Mouse (Mus musculus): ENCODE data around the gene Ksr1. TPM values are rescaled to one million over a fixed set of nuclear protein-coding genes. Genes with fewer than 3 reads are reported as not detected.

The Ksr1 gene
- polyA plus RNA-seq, 1 experiment from 2014 or later, result 4.4 TPM

DNA sequence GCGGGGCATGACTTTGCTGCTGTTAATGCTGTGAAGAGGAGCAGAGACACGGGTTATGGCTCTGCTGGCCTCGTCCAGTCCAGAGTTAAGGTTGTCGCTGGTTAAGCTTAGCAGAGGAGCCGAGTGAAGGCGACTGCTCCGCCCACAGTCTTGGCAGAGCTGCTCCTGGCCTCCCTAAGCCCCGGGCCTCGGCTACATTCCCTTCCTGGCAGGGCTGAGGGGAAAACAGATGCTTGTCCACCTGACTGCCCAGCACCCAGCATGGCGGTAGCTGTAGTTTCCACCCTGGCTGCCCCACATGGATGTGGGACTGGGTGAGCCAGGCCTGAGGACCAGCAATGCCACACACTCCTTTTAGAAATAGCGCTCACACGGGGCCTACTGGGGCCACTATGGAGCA, 130.0 kb downstream of the Ksr1 start:
- Histone ChIP-seq H3K27ac (ENCODE audit: low read depth, low read length) (no peak overlapping the region), H3K9me3 (replicated peaks; ENCODE audit: control insufficient read depth, low read length) (no peaks in the 10 kb centered on the region), H3K27me3 (ENCODE audit: control insufficient read depth, insufficient read depth, low read length) (no peaks in the 10 kb centered on the region), H3K9ac (ENCODE audit: low read depth, low read length) (no peak overlapping the region), H3K36me3 (ENCODE audit: control insufficient read depth, insufficient read depth, low read length) (peaks cover 2% of the 10 kb centered on the region; the same call in 1 of the 2 replicates), H3K4me3 (ENCODE audit: low read depth, low read length) (no peak overlapping the region), H3K4me1 (ENCODE audit: control insufficient read depth, insufficient read depth, low read length) (peaks cover 18% of the 10 kb centered on the region), H3K4me2 (no peak overlapping the region)
- 55% methylated on average over 12 of the region's 12 CpGs for WGBS (ENCODE audit: insufficient replicate concordance)
- ATAC-seq (replicated peaks; ENCODE audit: insufficient number of reproducible peaks, low FRiP score, low TSS enrichment), result no peak

DNA sequence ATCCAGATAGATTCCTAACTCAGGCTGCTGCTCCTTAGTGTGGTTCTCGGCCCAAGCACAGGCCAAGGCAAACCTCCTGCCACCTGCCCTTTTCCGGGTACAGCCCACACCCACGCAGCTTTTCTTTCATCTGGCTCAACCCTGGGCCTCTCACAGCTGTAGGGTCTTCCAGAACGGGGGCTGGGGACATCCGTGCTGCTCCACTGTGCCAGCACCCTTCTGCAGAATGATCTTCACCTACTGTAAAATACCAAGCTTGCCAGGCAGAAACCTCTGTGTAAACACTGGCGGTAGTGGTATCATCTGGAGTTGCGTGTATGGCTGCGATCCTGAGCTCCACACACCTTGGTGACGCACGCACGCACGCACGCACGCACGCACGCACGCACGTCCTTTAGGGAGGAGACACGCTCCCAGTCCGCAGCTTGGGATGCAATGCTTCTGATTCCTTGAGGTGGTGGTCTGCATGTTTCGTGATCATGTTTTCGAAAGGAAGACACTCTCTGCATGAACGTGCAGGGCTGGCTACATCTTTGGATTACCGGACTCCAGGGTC, 130.5 kb downstream of the Ksr1 start:
- Histone ChIP-seq H3K4me2 (no peak overlapping the region), H3K4me1 (ENCODE audit: control insufficient read depth, insufficient read depth, low read length) (peaks cover 18% of the 10 kb centered on the region), H3K36me3 (ENCODE audit: control insufficient read depth, insufficient read depth, low read length) (0 out of 2 replicates have a peak, but pooled peaks cover 2% of the 10 kb centered on the region), H3K9me3 (replicated peaks; ENCODE audit: control insufficient read depth, low read length) (no peaks in the 10 kb centered on the region), H3K9ac (ENCODE audit: low read depth, low read length) (no peak overlapping the region), H3K27ac (ENCODE audit: low read depth, low read length) (no peak overlapping the region), H3K27me3 (ENCODE audit: control insufficient read depth, insufficient read depth, low read length) (no peaks in the 10 kb centered on the region), H3K4me3 (ENCODE audit: low read depth, low read length) (no peak overlapping the region)
- no peak for ATAC-seq (replicated peaks; ENCODE audit: insufficient number of reproducible peaks, low FRiP score, low TSS enrichment)
- 91% methylated on average over 24 of the region's 24 CpGs for whole genome bisulfite sequencing (ENCODE audit: insufficient replicate concordance)

DNA sequence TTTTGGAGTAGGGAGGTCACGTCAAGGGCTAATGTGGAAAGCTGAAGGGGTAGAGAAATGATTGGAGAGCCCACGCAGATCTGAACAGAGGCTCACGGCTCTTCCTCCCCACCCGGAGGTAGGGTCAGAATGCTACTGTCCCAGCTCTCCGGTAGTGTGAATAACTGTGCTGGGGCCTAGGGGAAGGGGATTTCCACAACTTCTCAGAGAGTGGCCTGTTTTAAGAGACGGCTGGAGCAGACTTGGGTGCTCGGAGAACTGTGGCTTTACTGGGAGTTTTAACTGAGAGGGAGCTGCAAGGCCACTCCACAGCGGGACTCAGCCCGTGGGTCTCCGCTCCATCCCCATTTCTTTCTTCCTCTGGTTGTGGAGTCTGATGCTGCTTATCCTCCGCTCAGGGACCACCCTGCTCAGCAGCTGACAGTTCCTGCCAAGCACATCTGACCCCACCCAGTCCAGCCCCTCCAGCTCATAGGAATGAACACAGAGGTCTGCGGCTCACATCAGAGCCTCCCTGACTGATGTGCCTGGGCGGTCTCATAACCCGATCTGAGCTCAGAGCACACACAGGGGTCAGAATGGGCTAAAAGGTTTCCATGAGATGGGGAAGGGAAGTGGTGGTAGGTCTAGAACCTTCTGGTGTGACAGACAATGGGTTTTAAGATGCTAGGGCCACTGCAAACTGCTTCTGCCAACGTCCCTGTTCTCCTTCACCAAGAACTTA, 131.4 kb downstream of the Ksr1 start:
- H3K4me2 ChIP-seq, result no peak overlapping the region
- H3K27me3 ChIP-seq (ENCODE audit: control insufficient read depth, insufficient read depth, low read length), result no peaks in the 10 kb centered on the region
- peaks cover 13% of the 10 kb centered on the region for H3K4me1 ChIP-seq (ENCODE audit: control insufficient read depth, insufficient read depth, low read length)
- no peak overlapping the region for H3K27ac ChIP-seq (ENCODE audit: low read depth, low read length)
- ATAC-seq (replicated peaks; ENCODE audit: insufficient number of reproducible peaks, low FRiP score, low TSS enrichment), result no peak
- H3K36me3 ChIP-seq (ENCODE audit: control insufficient read depth, insufficient read depth, low read length), result 0 out of 2 replicates have a peak, but pooled peaks cover 2% of the 10 kb centered on the region
- no peak overlapping the region for H3K4me3 ChIP-seq (ENCODE audit: low read depth, low read length)
- 70% methylated on average over 15 of the region's 15 CpGs for WGBS (ENCODE audit: insufficient replicate concordance)
- H3K9me3 ChIP-seq (replicated peaks; ENCODE audit: control insufficient read depth, low read length), result no peaks in the 10 kb centered on the region
- no peak overlapping the region for H3K9ac ChIP-seq (ENCODE audit: low read depth, low read length)

DNA sequence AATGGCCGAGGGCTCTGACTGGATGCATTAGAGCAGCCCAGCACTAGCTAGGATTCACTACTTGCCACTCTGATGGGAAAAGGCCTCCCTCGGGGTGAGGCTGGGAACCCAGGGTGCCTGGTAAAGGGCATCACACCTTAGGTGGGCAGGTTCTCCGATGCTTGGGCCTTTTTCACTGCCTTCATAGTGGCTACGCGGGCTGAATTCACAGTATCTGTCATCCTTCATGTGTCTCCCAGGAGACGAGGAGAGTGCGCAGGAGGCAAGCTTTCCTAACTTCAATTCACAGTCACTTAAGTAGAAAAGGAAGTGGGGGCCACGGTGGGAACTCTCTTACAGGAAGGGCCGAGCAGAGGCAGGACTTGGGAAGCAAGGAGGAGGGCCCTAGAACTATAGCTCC, 132.4 kb downstream of the Ksr1 start:
- H3K9me3 ChIP-seq (replicated peaks; ENCODE audit: control insufficient read depth, low read length), result no peaks in the 10 kb centered on the region
- no peaks in the 10 kb centered on the region for H3K27me3 ChIP-seq (ENCODE audit: control insufficient read depth, insufficient read depth, low read length)
- H3K4me2 ChIP-seq, result no peak overlapping the region
- no peak overlapping the region for H3K9ac ChIP-seq (ENCODE audit: low read depth, low read length)
- H3K4me1 ChIP-seq (ENCODE audit: control insufficient read depth, insufficient read depth, low read length), result peaks cover 13% of the 10 kb centered on the region
- WGBS (ENCODE audit: insufficient replicate concordance), result 63% methylated on average over 9 of the region's 9 CpGs
- 0 out of 2 replicates have a peak, but pooled peaks cover 2% of the 10 kb centered on the region for H3K36me3 ChIP-seq (ENCODE audit: control insufficient read depth, insufficient read depth, low read length)
- H3K27ac ChIP-seq (ENCODE audit: low read depth, low read length), result no peak overlapping the region
- no peak overlapping the region for H3K4me3 ChIP-seq (ENCODE audit: low read depth, low read length)
- ATAC-seq (replicated peaks; ENCODE audit: insufficient number of reproducible peaks, low FRiP score, low TSS enrichment), result no peak

- Histone ChIP-seq H3K4me2 (no peak overlapping the region), H3K9me3 (replicated peaks; ENCODE audit: control insufficient read depth, low read length) (no peaks in the 10 kb centered on the region), H3K4me3 (ENCODE audit: low read depth, low read length) (no peak overlapping the region), H3K27me3 (ENCODE audit: control insufficient read depth, insufficient read depth, low read length) (no peaks in the 10 kb centered on the region), H3K36me3 (ENCODE audit: control insufficient read depth, insufficient read depth, low read length) (no peaks in the 10 kb centered on the region), H3K27ac (ENCODE audit: low read depth, low read length) (no peak overlapping the region), H3K4me1 (ENCODE audit: control insufficient read depth, insufficient read depth, low read length) (peaks cover 13% of the 10 kb centered on the region), H3K9ac (ENCODE audit: low read depth, low read length) (no peak overlapping the region)
- ATAC-seq (replicated peaks; ENCODE audit: insufficient number of reproducible peaks, low FRiP score, low TSS enrichment), result no peak
Measured at GRCm38 (mm10) chr11:79013056-79013455, 133.2 kb downstream of the Ksr1 start.

DNA sequence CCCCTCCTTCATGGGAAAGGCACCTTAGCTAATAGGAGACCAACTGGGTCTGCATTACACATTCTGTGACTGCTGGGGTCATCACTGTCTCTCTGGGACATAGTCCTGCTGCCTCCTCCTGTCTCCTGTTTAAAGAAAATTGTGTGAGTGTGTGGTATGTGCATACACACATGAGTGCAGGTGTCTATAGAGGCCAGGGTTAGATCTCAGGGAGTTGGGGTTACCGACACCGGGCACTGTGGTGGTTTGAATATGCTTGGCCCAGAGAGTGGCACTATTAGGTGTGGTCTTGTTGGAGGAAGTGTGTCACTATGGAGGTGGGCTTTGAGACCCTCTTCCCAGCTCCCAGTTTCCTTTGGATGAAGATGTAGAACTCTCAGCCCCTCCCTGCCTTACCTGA, 133.7 kb downstream of the Ksr1 start:
- no peak overlapping the region for H3K27ac ChIP-seq (ENCODE audit: low read depth, low read length)
- no peaks in the 10 kb centered on the region for H3K36me3 ChIP-seq (ENCODE audit: control insufficient read depth, insufficient read depth, low read length)
- H3K9ac ChIP-seq (ENCODE audit: low read depth, low read length), result no peak overlapping the region
- ATAC-seq (replicated peaks; ENCODE audit: insufficient number of reproducible peaks, low FRiP score, low TSS enrichment), result no peak
- no peak overlapping the region for H3K4me3 ChIP-seq (ENCODE audit: low read depth, low read length)
- no peaks in the 10 kb centered on the region for H3K27me3 ChIP-seq (ENCODE audit: control insufficient read depth, insufficient read depth, low read length)
- H3K4me2 ChIP-seq, result no peak overlapping the region
- H3K9me3 ChIP-seq (replicated peaks; ENCODE audit: control insufficient read depth, low read length), result no peaks in the 10 kb centered on the region
- H3K4me1 ChIP-seq (ENCODE audit: control insufficient read depth, insufficient read depth, low read length), result peaks cover 13% of the 10 kb centered on the region
- 97% methylated on average over 2 of the region's 2 CpGs for WGBS (ENCODE audit: insufficient replicate concordance)

- Histone ChIP-seq H3K4me2 (no peak overlapping the region), H3K36me3 (ENCODE audit: control insufficient read depth, insufficient read depth, low read length) (no peaks in the 10 kb centered on the region), H3K4me3 (ENCODE audit: low read depth, low read length) (no peak overlapping the region), H3K4me1 (ENCODE audit: control insufficient read depth, insufficient read depth, low read length) (peaks cover 2% of the 10 kb centered on the region; the same call in 1 of the 2 replicates), H3K27me3 (ENCODE audit: control insufficient read depth, insufficient read depth, low read length) (no peaks in the 10 kb centered on the region), H3K9ac (ENCODE audit: low read depth, low read length) (no peak overlapping the region), H3K27ac (ENCODE audit: low read depth, low read length) (0 out of 2 replicates have a peak overlapping the region, but pooled peaks have one; percentile 15), H3K9me3 (replicated peaks; ENCODE audit: control insufficient read depth, low read length) (no peaks in the 10 kb centered on the region)
- no peak for ATAC-seq (replicated peaks; ENCODE audit: insufficient number of reproducible peaks, low FRiP score, low TSS enrichment)
- WGBS (ENCODE audit: insufficient replicate concordance), result 78% methylated on average over 7 of the region's 7 CpGs
Measured at GRCm38 (mm10) chr11:79008891-79009290, 137.3 kb downstream of the Ksr1 start.

- H3K4me1 ChIP-seq (ENCODE audit: control insufficient read depth, insufficient read depth, low read length), result peaks cover 8% of the 10 kb centered on the region; the same call in 1 of the 2 replicates
- ATAC-seq (replicated peaks; ENCODE audit: insufficient number of reproducible peaks, low FRiP score, low TSS enrichment), result no peak
- no peaks in the 10 kb centered on the region for H3K36me3 ChIP-seq (ENCODE audit: control insufficient read depth, insufficient read depth, low read length)
- no peak overlapping the region for H3K4me2 ChIP-seq
- no peak overlapping the region for H3K9ac ChIP-seq (ENCODE audit: low read depth, low read length)
- WGBS (ENCODE audit: insufficient replicate concordance), result 71% methylated on average over 6 of the region's 6 CpGs
- no peak overlapping the region for H3K4me3 ChIP-seq (ENCODE audit: low read depth, low read length)
- H3K9me3 ChIP-seq (replicated peaks; ENCODE audit: control insufficient read depth, low read length), result no peaks in the 10 kb centered on the region
- H3K27me3 ChIP-seq (ENCODE audit: control insufficient read depth, insufficient read depth, low read length), result no peaks in the 10 kb centered on the region
- 0 out of 2 replicates have a peak overlapping the region, but pooled peaks have one; percentile 15 for H3K27ac ChIP-seq (ENCODE audit: low read depth, low read length)
Measured at GRCm38 (mm10) chr11:79008007-79008775, 138.0 kb downstream of the Ksr1 start.
